Mouse (Mus musculus): Measurements from ENCODE around the gene Pbx3.

DNA sequence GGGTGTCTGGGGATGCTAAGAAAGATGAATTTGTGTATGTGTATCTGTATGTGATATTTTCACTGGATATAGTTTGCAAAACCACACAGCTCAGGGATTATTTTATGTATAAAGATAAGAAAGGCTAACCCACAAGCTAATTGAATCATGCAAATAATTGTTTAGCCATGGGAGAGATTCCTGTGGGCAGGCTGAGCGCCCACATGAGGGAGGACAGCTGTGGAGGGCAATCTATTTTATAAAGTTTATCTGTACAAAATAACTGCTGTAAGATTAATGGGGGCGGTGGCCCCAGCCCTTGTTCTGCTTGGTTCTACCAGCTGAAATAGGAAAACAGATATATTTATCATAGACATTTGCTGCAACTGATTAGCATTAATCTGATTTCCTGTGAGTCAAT is 202.5 kb downstream of the Pbx3 start:
- TF ChIP-seq POLR2A (IDR thresholded peaks at IDR 0.05; ENCODE audit: borderline replicate concordance, extremely low read depth, insufficient read depth, insufficient read length, poor library complexity, severe bottlenecking) (no peak), CTCF (IDR thresholded peaks at IDR 0.05; ENCODE audit: borderline replicate concordance, extremely low read depth, insufficient read depth, insufficient read length) (no peak)

Measured in brain, embryonic 14.5 days (tissue).